In the genomic region with DNA sequence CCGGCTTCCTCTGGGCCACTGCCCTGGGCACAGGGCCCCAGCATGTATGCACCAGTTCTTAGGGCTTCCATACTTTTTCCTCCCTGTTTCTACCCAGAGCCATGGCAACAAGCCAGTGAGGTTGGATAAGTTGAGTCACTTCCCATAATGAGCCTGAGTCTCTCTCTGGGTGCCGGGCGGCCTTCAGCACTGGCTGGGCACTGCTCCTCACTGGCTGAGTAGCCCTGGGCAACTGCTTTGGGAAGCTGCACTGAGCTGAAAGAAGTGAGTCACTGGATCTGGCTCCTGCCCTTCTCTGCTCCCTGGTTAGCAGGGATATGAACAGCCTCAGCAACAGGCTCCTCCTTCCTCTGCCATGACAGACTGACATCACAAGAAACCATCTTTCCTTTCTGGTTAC, we compare ENCODE assay signal across 8 mouse cellular contexts. TPM values are rescaled to one million over a fixed set of nuclear protein-coding genes. Genes with fewer than 3 reads are reported as not detected.
A peak's percentile ranks its signal among the peaks of the same experiment; 100 is the strongest.
DNase-seq lines count a peak whose midpoint lies in the region; ATAC-seq lines count a peak whose summit lies in the region.

No protein-coding gene starts in this region.

- H3K27me3 ChIP-seq in intestine, embryonic 16.5 days (replicated peaks; ENCODE audit: control insufficient read depth, insufficient read depth, low read length) = no peaks in the 10 kb centered on the region
- no peaks in the 10 kb centered on the region for H3K27me3 ChIP-seq in forebrain, embryonic 16.5 days (replicated peaks; ENCODE audit: control insufficient read depth, insufficient read depth, low read length)

- H3K36me3 ChIP-seq in intestine, embryonic 16.5 days (ENCODE audit: control insufficient read depth, insufficient read depth, low read length) = peaks cover 5% of the 10 kb centered on the region; the same call in 1 of the 2 replicates
- H3K36me3 ChIP-seq in forebrain, embryonic 16.5 days (ENCODE audit: control insufficient read depth, insufficient read depth) = no peaks in the 10 kb centered on the region; the same call in 1 of the 2 replicates

- H3K4me1 ChIP-seq in intestine, embryonic 16.5 days (ENCODE audit: control insufficient read depth, insufficient read depth, low read length) = peaks cover 47% of the 10 kb centered on the region
- H3K4me1 ChIP-seq in forebrain, embryonic 16.5 days (replicated peaks; ENCODE audit: control insufficient read depth, insufficient read depth, low read length) = peaks cover 13% of the 10 kb centered on the region

- ATAC-seq in intestine, embryonic 16.5 days = no peak
- no peak for ATAC-seq in forebrain, embryonic 16.5 days
- no peak for ATAC-seq in monocyte, adult 5-6 weeks (replicated peaks; ENCODE audit: insufficient number of reproducible peaks, low FRiP score, low TSS enrichment, poor library complexity, severe bottlenecking)

- no peak overlapping the region for H3K4me2 ChIP-seq in intestine, embryonic 16.5 days (ENCODE audit: low read depth, low read length)
- H3K4me2 ChIP-seq in forebrain, embryonic 16.5 days (ENCODE audit: low read length) = no peak overlapping the region

- 83% methylated on average over 3 of the region's 3 CpGs for WGBS in intestine, embryonic 16.5 days
- WGBS in forebrain, embryonic 16.5 days = 82% methylated on average over 3 of the region's 3 CpGs

- H3K27ac ChIP-seq in intestine, embryonic 16.5 days (ENCODE audit: low read length) = peak overlapping the region; percentile 15; the same call in 1 of the 2 replicates
- no peak overlapping the region for H3K27ac ChIP-seq in forebrain, embryonic 16.5 days (ENCODE audit: low read length)

- intact Hi-C loops in heart, postnatal 25 days (cut with DNase I) = no loop called here

- peak; percentile 96 for DNase-seq in heart, adult 11 months
- no peak for DNase-seq in heart, postnatal 25 days (ENCODE audit: low spot score)
- peak; percentile 77 for DNase-seq in 416B (ENCODE audit: low read depth)
- DNase-seq in cerebellum, adult 9-11 months = peak; percentile 48
- DNase-seq in skeletal muscle tissue, adult 2 months (ENCODE audit: low read depth, low spot score) = peak; percentile 58

- no peaks in the 10 kb centered on the region for H3K9me3 ChIP-seq in intestine, embryonic 16.5 days (ENCODE audit: control insufficient read depth, low read length)
- H3K9me3 ChIP-seq in forebrain, embryonic 16.5 days (ENCODE audit: control insufficient read depth, low read length) = no peaks in the 10 kb centered on the region

- no peak overlapping the region for H3K9ac ChIP-seq in intestine, embryonic 16.5 days (ENCODE audit: low read depth, low read length)
- H3K9ac ChIP-seq in forebrain, embryonic 16.5 days (replicated peaks; ENCODE audit: low read depth, low read length) = no peak overlapping the region

- no peak overlapping the region for H3K4me3 ChIP-seq in intestine, embryonic 16.5 days (ENCODE audit: low read length)
- no peak overlapping the region for H3K4me3 ChIP-seq in forebrain, embryonic 16.5 days (replicated peaks; ENCODE audit: low read length)

RNA-seq across cellular contexts. Expression of a gene that starts 5.8 kb away (rescaled TPM):
- total RNA-seq in heart, postnatal 25 days (2021) = 10 to 100 TPM; 80.4 to 85.5 TPM
- polyA plus RNA-seq in intestine, embryonic 16.5 days (2015; fragmentation: Nextera tagmentation; extraction: Ambion mirVana) = 283 and 299 TPM in 2 replicates
- 92.1 and 112 TPM in 2 replicates for polyA plus RNA-seq in forebrain, embryonic 16.5 days (2015; fragmentation: Nextera tagmentation; extraction: Ambion mirVana)
- total RNA-seq in monocyte, adult 5-6 weeks (2017) = 58.3 to 66.1 TPM (median 60.8 TPM) in 3 replicates

RNA-seq across cellular contexts. Expression of a gene that starts 17.5 kb away (rescaled TPM):
- total RNA-seq in heart, postnatal 25 days (2021) = 10 to 100 TPM; 27.3 to 29.8 TPM
- polyA plus RNA-seq in intestine, embryonic 16.5 days (2015; fragmentation: Nextera tagmentation; extraction: Ambion mirVana) = 104 and 106 TPM in 2 replicates
- 154 and 160 TPM in 2 replicates for polyA plus RNA-seq in forebrain, embryonic 16.5 days (2015; fragmentation: Nextera tagmentation; extraction: Ambion mirVana)
- total RNA-seq in monocyte, adult 5-6 weeks (2017) = 122 to 140 TPM (median 123 TPM) in 3 replicates

RNA-seq across cellular contexts. Expression of a gene that starts 44.0 kb away (rescaled TPM):
- 10 to 100 TPM; 40.3 to 41.9 TPM for total RNA-seq in heart, postnatal 25 days (2021)
- polyA plus RNA-seq in intestine, embryonic 16.5 days (2015; fragmentation: Nextera tagmentation; extraction: Ambion mirVana) = 69.4 and 75.4 TPM in 2 replicates
- 85.1 and 90.8 TPM in 2 replicates for polyA plus RNA-seq in forebrain, embryonic 16.5 days (2015; fragmentation: Nextera tagmentation; extraction: Ambion mirVana)
- total RNA-seq in monocyte, adult 5-6 weeks (2017) = 29.8 to 65.9 TPM (median 55.4 TPM) in 3 replicates
